In the genomic region with DNA sequence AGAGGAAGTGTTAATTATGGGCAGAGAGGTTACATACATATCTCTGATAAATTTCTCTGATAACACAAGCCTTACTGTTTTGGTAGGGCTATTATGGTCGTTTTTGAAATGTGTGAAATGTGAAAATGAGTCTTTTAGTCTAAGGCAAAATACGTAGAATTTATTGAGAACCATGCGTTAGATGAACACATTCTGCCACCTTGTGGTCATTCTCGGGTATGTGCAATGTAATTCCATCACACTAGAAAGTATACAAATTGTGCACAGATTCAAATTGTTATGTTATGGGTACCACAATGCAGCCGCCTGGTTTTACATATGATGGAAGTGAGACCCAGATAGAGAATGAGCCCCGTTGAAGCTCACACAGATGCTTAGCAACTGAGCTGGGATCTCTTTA, we compare ENCODE assay signal across 10 mouse cellular contexts.
DNase-seq lines count a peak whose midpoint lies in the region; ATAC-seq and TF ChIP-seq lines count a peak whose summit lies in the region.
"Had no signal": no experiment of that assay in that cellular context is flagged by ENCODE, and none has a peak within 500 bp of the region (broad histone marks: within the 10 kb centered on the region; RNA-seq: fewer than 3 reads in every experiment).

No protein-coding gene starts in this region.

- no peak overlapping the region for H3K4me3 ChIP-seq in forebrain, embryonic 10.5 days
- no peak overlapping the region for H3K4me3 ChIP-seq in forebrain, embryonic 16.5 days (replicated peaks; ENCODE audit: low read length)
- no peak overlapping the region for H3K4me3 ChIP-seq in liver, embryonic 14.5 days (ENCODE audit: insufficient read depth in 1 of 2, low read depth in 2 of 2, low read length in 2 of 2)
- H3K4me3 ChIP-seq in liver, embryonic 11.5 days (ENCODE audit: low read depth, low read length): no peak overlapping the region
- no peak overlapping the region for H3K4me3 ChIP-seq in limb, embryonic 10.5 days
- H3K4me3 ChIP-seq: embryonic facial prominence, embryonic 15.5 days had no signal

- H3K9me3 ChIP-seq in forebrain, embryonic 10.5 days: no peaks in the 10 kb centered on the region
- H3K9me3 ChIP-seq in forebrain, embryonic 16.5 days (ENCODE audit: control insufficient read depth, low read length): no peaks in the 10 kb centered on the region
- no peaks in the 10 kb centered on the region for H3K9me3 ChIP-seq in liver, embryonic 14.5 days (ENCODE audit: control insufficient read depth, low read length)
- no peaks in the 10 kb centered on the region for H3K9me3 ChIP-seq in liver, embryonic 11.5 days (ENCODE audit: control insufficient read depth, low read length)
- no peaks in the 10 kb centered on the region for H3K9me3 ChIP-seq in limb, embryonic 10.5 days (replicated peaks)
- H3K9me3 ChIP-seq: embryonic facial prominence, embryonic 15.5 days; G1E had no signal

- H3K27me3 ChIP-seq in forebrain, embryonic 10.5 days (ENCODE audit: poor library complexity, severe bottlenecking): no peaks in the 10 kb centered on the region
- H3K27me3 ChIP-seq in forebrain, embryonic 16.5 days (replicated peaks; ENCODE audit: control insufficient read depth, insufficient read depth, low read length): no peaks in the 10 kb centered on the region
- H3K27me3 ChIP-seq in liver, embryonic 14.5 days (ENCODE audit: control insufficient read depth, insufficient read depth, low read length): no peaks in the 10 kb centered on the region
- H3K27me3 ChIP-seq in liver, embryonic 11.5 days (replicated peaks; ENCODE audit: control insufficient read depth, insufficient read depth, low read length): no peaks in the 10 kb centered on the region
- H3K27me3 ChIP-seq in limb, embryonic 10.5 days (ENCODE audit: low read depth, poor library complexity, severe bottlenecking): no peaks in the 10 kb centered on the region
- H3K27me3 ChIP-seq: embryonic facial prominence, embryonic 15.5 days had no signal

- no peak overlapping the region for H3K9ac ChIP-seq in forebrain, embryonic 16.5 days (replicated peaks; ENCODE audit: low read depth, low read length)
- H3K9ac ChIP-seq in liver, embryonic 14.5 days (replicated peaks): no peak overlapping the region
- no peak overlapping the region for H3K9ac ChIP-seq in liver, embryonic 11.5 days (ENCODE audit: low read depth, low read length)
- H3K9ac ChIP-seq: embryonic facial prominence, embryonic 15.5 days had no signal

- peak; percentile 14 for DNase-seq in forebrain, embryonic 10.5 days (ENCODE audit: extremely low spot score, low spot score)
- no peak for DNase-seq in liver, embryonic 14.5 days (ENCODE audit: low read depth in 3 of 3, low spot score in 3 of 3)
- DNase-seq in liver, embryonic 11.5 days (ENCODE audit: low spot score): no peak
- DNase-seq in brain, adult 2 months (ENCODE audit: low read depth, low spot score): peak; percentile 47
- DNase-seq in limb, embryonic 10.5 days (ENCODE audit: low spot score): peak; percentile 27
- no peak for DNase-seq in urinary bladder, postnatal 14 days (ENCODE audit: low spot score)

- peaks cover 3% of the 10 kb centered on the region; the same call in 1 of the 2 replicates for H3K4me1 ChIP-seq in forebrain, embryonic 10.5 days
- H3K4me1 ChIP-seq in forebrain, embryonic 16.5 days (replicated peaks; ENCODE audit: control insufficient read depth, insufficient read depth, low read length): no peaks in the 10 kb centered on the region
- H3K4me1 ChIP-seq in liver, embryonic 14.5 days (replicated peaks; ENCODE audit: control insufficient read depth in 2 of 2, insufficient read depth in 2 of 2, low read length in 1 of 2): no peaks in the 10 kb centered on the region
- no peaks in the 10 kb centered on the region for H3K4me1 ChIP-seq in liver, embryonic 11.5 days (replicated peaks; ENCODE audit: control insufficient read depth, insufficient read depth, low read length)
- no peaks in the 10 kb centered on the region for H3K4me1 ChIP-seq in limb, embryonic 10.5 days
- H3K4me1 ChIP-seq: embryonic facial prominence, embryonic 15.5 days had no signal

- TF ChIP-seq EP300 in liver, embryonic 14.5 days (IDR thresholded peaks at IDR 0.05; ENCODE audit: low read depth): no peak

- ATAC-seq in forebrain, embryonic 16.5 days: no peak
- no peak for ATAC-seq in liver, embryonic 14.5 days (ENCODE audit: insufficient read depth)
- no peak for ATAC-seq in liver, embryonic 11.5 days (replicated peaks; ENCODE audit: low FRiP score)
- ATAC-seq in activated CD4-positive, CD25-positive, alpha-beta regulatory T cell, adult 4 months: no peak

- 16% methylated on average over 6 of the region's 6 CpGs for WGBS in forebrain, embryonic 10.5 days
- WGBS in forebrain, embryonic 16.5 days: 7% methylated on average over 6 of the region's 6 CpGs
- 11% methylated on average over 6 of the region's 6 CpGs for WGBS in liver, embryonic 14.5 days (ENCODE audit: insufficient replicate concordance)
- 8% methylated on average over 6 of the region's 6 CpGs for WGBS in liver, embryonic 11.5 days
- 19% methylated on average over 6 of the region's 6 CpGs for WGBS in limb, embryonic 10.5 days

- H3K36me3 ChIP-seq in forebrain, embryonic 10.5 days (replicated peaks): no peaks in the 10 kb centered on the region
- H3K36me3 ChIP-seq in forebrain, embryonic 16.5 days (ENCODE audit: control insufficient read depth, insufficient read depth): no peaks in the 10 kb centered on the region
- no peaks in the 10 kb centered on the region for H3K36me3 ChIP-seq in liver, embryonic 14.5 days (replicated peaks; ENCODE audit: control insufficient read depth, insufficient read depth, low read depth)
- H3K36me3 ChIP-seq in liver, embryonic 11.5 days (ENCODE audit: control insufficient read depth, insufficient read depth, low read length): no peaks in the 10 kb centered on the region
- H3K36me3 ChIP-seq in limb, embryonic 10.5 days: no peaks in the 10 kb centered on the region
- H3K36me3 ChIP-seq: embryonic facial prominence, embryonic 15.5 days; G1E had no signal

- TF ChIP-seq CTCF in liver, embryonic 14.5 days (IDR thresholded peaks at IDR 0.05; ENCODE audit: low read depth): peak; percentile 21; the same call in 1 of the 2 replicates

- H3K27ac ChIP-seq in forebrain, embryonic 10.5 days: no peak overlapping the region
- no peak overlapping the region for H3K27ac ChIP-seq in forebrain, embryonic 16.5 days (ENCODE audit: low read length)
- H3K27ac ChIP-seq in liver, embryonic 14.5 days: no peak overlapping the region
- H3K27ac ChIP-seq in liver, embryonic 11.5 days (ENCODE audit: low read depth, low read length): no peak overlapping the region
- no peak overlapping the region for H3K27ac ChIP-seq in limb, embryonic 10.5 days
- H3K27ac ChIP-seq: embryonic facial prominence, embryonic 15.5 days had no signal

- no peak overlapping the region for H3K4me2 ChIP-seq in forebrain, embryonic 16.5 days (ENCODE audit: low read length)
- no peak overlapping the region for H3K4me2 ChIP-seq in liver, embryonic 14.5 days (ENCODE audit: low read depth)
- H3K4me2 ChIP-seq in liver, embryonic 11.5 days: no peak overlapping the region
- H3K4me2 ChIP-seq: embryonic facial prominence, embryonic 15.5 days had no signal

Comparison
In these comparisons a context has a peak if more than half of its experiments do, and no peak if none do; other contexts are left out.
1. DNase-seq: peak in forebrain, embryonic 10.5 days (single experiment), brain, adult 2 months (single experiment) and limb, embryonic 10.5 days (single experiment); none in liver, embryonic 14.5 days (0 of 3), liver, embryonic 11.5 days (single experiment) and urinary bladder, postnatal 14 days (single experiment).